Mouse (Mus musculus) small intestine, adult 2 months (tissue): ENCODE measurements around the gene Zfhx2. TPM values are rescaled to one million over a fixed set of nuclear protein-coding genes. Genes with fewer than 3 reads are reported as not detected.
A peak's percentile ranks its signal among the peaks of the same experiment; 100 is the strongest.

Experiments
- H3K27ac ChIP-seq: fragments of 200-500 bp; 2 replicates; pipeline ENCODE4 v1.5.1; 2012; ENCODE audit warnings: low read depth, low read length, control low read depth, inconsistent platforms; ENCODE audit not compliant: insufficient read depth
- H3K27me3 ChIP-seq: fragments of 200-500 bp; 2 replicates; pipeline ENCODE4 v1.6.1; 2012; ENCODE audit warnings: mild to moderate bottlenecking, moderate library complexity, low read length, inconsistent platforms; ENCODE audit not compliant: control insufficient read depth, insufficient read depth
- H3K36me3 ChIP-seq: fragments of 200-500 bp; 2 replicates; pipeline ENCODE4 v1.6.1; 2012; ENCODE audit warnings: mild to moderate bottlenecking, low read length, control low read depth, inconsistent platforms; ENCODE audit not compliant: control insufficient read depth, insufficient read depth
- H3K4me1 ChIP-seq: fragments of 200-500 bp; 2 replicates; pipeline ENCODE4 v1.6.1; 2012; ENCODE audit warnings: low read length, inconsistent platforms, mixed read lengths; ENCODE audit not compliant: control insufficient read depth, insufficient read depth, insufficient read length
- H3K4me3 ChIP-seq: fragments of 200-500 bp; 2 replicates; pipeline ENCODE4 v1.5.1; 2012; ENCODE audit warnings: low read depth, mild to moderate bottlenecking, control low read depth, inconsistent platforms, low read length, moderate library complexity
- CTCF ChIP-seq: fragments of 200-500 bp; IDR thresholded peaks from 2 replicates; pipeline ENCODE4 v1.5.1; 2012; ENCODE audit warnings: low read depth, mild to moderate bottlenecking, control low read depth, inconsistent platforms, low read length, moderate library complexity, mixed read lengths; ENCODE audit not compliant: insufficient replicate concordance, insufficient read length; ENCODE audit errors: extremely low read depth
- POLR2A ChIP-seq: fragments of 200-500 bp; IDR thresholded peaks from 2 replicates; pipeline ENCODE4 v1.6.1; 2012; ENCODE audit warnings: low read depth, mild to moderate bottlenecking, control low read depth, inconsistent platforms, low read length, moderate library complexity
- WGBS: fragments of 180-500 bp; shearing (Covaris S2); methylation state at CpG from one replicate; pipeline ENCODE4 v1.1.7; 2018; 5-methylcytosine and 5-hydroxymethylcytosine counted together
- polyA plus RNA-seq: library from polyadenylated mRNA; depleted of rRNA; stranded (reverse); fragments of >200 nt; gene quantifications from 2 replicates; pipeline ENCODE4 v1.2.3, GENCODE M21; 2012

Zfhx2 gene
- polyA plus RNA-seq, 1 experiment = 4.2 TPM

GRCm38 (mm10) chr14:55097646-55098045 lies 5.5 kb upstream of the Zfhx2 start:
- TF ChIP-seq POLR2A = no peak
- TF ChIP-seq CTCF = no peak
- peaks cover 46% of the 10 kb centered on the region for H3K36me3 ChIP-seq
- WGBS = 75% methylated on average over 10 of the region's 10 CpGs

GRCm38 (mm10) chr14:55096573-55097087 lies 4.5 kb upstream of the Zfhx2 start:
- Histone ChIP-seq H3K4me3 (no peak overlapping the region), H3K27me3 (no peaks in the 10 kb centered on the region), H3K36me3 (peaks cover 40% of the 10 kb centered on the region), H3K27ac (no peak overlapping the region), H3K4me1 (peaks cover 11% of the 10 kb centered on the region)
- TF ChIP-seq POLR2A (no peak), CTCF (no peak)
- 64% methylated on average over 9 of the region's 9 CpGs for WGBS

More at GRCm38 (mm10) chr14:55097646-55098045, 5.5 kb upstream of the Zfhx2 start:
- Histone ChIP-seq H3K27me3 (no peaks in the 10 kb centered on the region), H3K27ac (peak overlapping the region; percentile 25; the same call in 1 of the 2 replicates), H3K4me3 (no peak overlapping the region), H3K4me1 (peaks cover 11% of the 10 kb centered on the region)

- H3K27ac ChIP-seq = peak overlapping the region; percentile 89
These were observed 3.5 kb upstream of the Zfhx2 start for GRCm38 (mm10) chr14:55095671-55096070.

GRCm38 (mm10) chr14:55095263-55095662 lies 3.1 kb upstream of the Zfhx2 start:
- Histone ChIP-seq H3K4me1 (peaks cover 17% of the 10 kb centered on the region), H3K27me3 (no peaks in the 10 kb centered on the region), H3K27ac (peak overlapping the region; percentile 89), H3K4me3 (peak overlapping the region; percentile 96), H3K36me3 (peaks cover 27% of the 10 kb centered on the region)
- TF ChIP-seq CTCF (no peak), POLR2A (no peak)
- 22% methylated on average over 9 of the region's 9 CpGs for WGBS

More at GRCm38 (mm10) chr14:55095671-55096070, 3.5 kb upstream of the Zfhx2 start:
- Histone ChIP-seq H3K4me1 (peaks cover 17% of the 10 kb centered on the region), H3K27me3 (no peaks in the 10 kb centered on the region), H3K36me3 (peaks cover 31% of the 10 kb centered on the region), H3K4me3 (peak overlapping the region; percentile 96)
- TF ChIP-seq POLR2A = peak; percentile 27; the same call in 1 of the 2 replicates
- TF ChIP-seq CTCF = no peak
- WGBS = 28% methylated on average over 12 of the region's 12 CpGs

- Histone ChIP-seq H3K36me3 (peaks cover 22% of the 10 kb centered on the region), H3K27ac (peak within 1 kb of the TSS; percentile 89), H3K27me3 (no peaks in the 10 kb centered on the region), H3K4me1 (peaks cover 17% of the 10 kb centered on the region), H3K4me3 (peak within 1 kb of the TSS; percentile 96)
- TF ChIP-seq CTCF (peak; percentile 26; the same call in 1 of the 2 replicates), POLR2A (0 out of 2 replicates have a peak, but pooled peaks have one; percentile 22)
- under 1% methylated on average over 30 of the region's 30 CpGs for WGBS
These were observed 2.6 kb upstream of the Zfhx2 start, which contains the start of gene Thtpa for GRCm38 (mm10) chr14:55094704-55095231. TSS of gene Thtpa (plus strand) at chr14:55094784.

GRCm38 (mm10) chr14:55093927-55094326 lies 1.8 kb upstream of the Zfhx2 start:
- H3K27ac ChIP-seq = no peak overlapping the region
- TF ChIP-seq CTCF = no peak
- no peak for TF ChIP-seq POLR2A
- peaks cover 15% of the 10 kb centered on the region for H3K36me3 ChIP-seq
- no peak overlapping the region for H3K4me3 ChIP-seq
- no peaks in the 10 kb centered on the region for H3K27me3 ChIP-seq
- H3K4me1 ChIP-seq = peaks cover 17% of the 10 kb centered on the region
- 52% methylated on average over 6 of the region's 6 CpGs for WGBS

- Histone ChIP-seq H3K27ac (no peak overlapping the region), H3K36me3 (no peaks in the 10 kb centered on the region), H3K4me3 (peak overlapping the region; percentile 95), H3K27me3 (no peaks in the 10 kb centered on the region), H3K4me1 (peaks cover 14% of the 10 kb centered on the region)
- 13% methylated on average over 34 of the region's 34 CpGs for WGBS
- TF ChIP-seq CTCF = no peak
- no peak for TF ChIP-seq POLR2A
These were observed 787 bp downstream of the Zfhx2 start for GRCm38 (mm10) chr14:55091209-55091865.
